Mouse (Mus musculus): ENCODE measurements around the gene Plekhj1.

Plekhj1 gene

DNA sequence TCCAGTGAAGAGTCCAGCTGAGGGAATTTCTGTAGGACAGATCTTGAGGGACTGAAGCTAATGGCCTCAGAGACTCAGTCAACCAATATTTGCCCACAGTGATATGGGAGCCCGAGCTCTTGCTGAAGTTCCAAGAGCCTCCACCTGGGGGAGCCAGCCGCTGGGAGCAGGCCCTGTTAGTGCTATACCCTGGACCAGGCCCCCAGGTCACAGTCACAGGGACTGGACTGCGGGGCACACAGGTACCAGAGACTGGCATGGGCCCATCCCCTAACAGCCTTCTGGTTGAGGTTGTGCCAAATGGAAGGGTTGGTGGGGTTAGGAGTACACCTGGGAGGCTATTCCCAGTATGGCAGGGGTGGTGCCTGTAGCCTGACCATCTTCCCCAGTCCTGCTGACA, 7.5 kb upstream of the Plekhj1 start:
- peak; percentile 76 to 81 for DNase-seq (ENCODE audit: low spot score in 2 of 2)

DNA sequence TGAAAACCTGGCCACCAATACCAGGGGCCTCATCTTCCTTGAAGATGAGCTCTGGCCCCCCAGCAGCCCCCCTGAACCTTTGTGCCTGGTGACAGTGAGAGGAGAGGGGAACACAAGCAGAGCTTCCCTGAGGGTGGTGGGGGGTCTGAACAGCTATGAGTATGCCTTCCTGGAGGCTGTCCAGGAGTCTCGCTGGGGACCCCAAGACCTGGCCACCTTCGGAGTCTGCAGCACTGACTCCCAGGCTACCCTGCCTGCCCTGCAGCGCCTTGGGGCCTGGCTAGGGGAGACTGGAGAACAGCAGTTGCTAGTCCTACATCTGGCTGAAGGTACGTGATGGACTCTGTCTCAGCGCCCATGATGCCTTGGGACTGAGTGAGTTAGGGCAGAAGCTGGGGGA, 6.9 kb upstream of the Plekhj1 start:
- no peak for DNase-seq (ENCODE audit: low spot score in 2 of 2)

DNA sequence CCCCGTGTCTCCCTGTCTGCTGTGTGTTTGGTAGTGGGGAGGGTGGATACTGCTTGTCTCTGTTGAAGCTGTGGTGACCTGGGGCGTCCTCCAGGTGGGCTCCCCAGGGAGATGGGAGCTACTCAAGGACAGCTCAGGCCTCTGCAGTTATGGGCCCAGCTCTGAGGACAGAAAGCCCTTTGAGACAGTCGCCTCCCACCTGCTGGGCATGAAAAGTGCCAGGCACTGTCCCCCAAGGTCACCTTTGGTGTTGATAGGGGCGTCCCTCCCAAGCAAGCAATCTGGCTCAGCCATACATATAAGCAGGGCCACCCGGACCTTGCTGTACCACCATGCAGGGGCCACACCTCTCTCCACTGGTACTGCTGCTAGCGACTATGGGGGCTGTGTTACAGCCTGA, 6.5 kb upstream of the Plekhj1 start, which contains the start of gene Amh:
Gene Amh (plus strand): TSS at position 328 of the 400 bp plus-strand sequence.
- DNase-seq (ENCODE audit: low spot score in 2 of 2), result no peak

DNA sequence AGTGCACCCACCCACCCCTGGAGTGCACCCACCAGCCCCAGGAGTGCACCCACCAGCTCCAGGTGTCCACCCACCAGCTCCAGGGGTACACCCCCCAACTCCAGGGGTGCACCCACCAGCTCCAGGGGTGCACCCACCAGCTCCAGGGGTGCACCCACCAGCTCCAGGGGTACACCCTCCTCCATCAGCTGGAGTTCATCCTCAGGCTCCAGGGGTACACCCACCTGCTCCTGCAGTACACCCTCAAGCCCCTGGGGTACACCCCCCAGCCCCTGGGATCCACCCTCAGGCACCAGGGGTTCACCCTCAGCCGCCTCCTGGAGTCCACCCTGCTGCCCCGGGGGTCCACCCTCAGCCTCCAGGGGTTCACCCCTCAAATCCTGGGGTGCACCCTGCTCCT, 5.9 kb upstream of the Plekhj1 start:
- DNase-seq (ENCODE audit: low spot score in 2 of 2), result no peak

DNA sequence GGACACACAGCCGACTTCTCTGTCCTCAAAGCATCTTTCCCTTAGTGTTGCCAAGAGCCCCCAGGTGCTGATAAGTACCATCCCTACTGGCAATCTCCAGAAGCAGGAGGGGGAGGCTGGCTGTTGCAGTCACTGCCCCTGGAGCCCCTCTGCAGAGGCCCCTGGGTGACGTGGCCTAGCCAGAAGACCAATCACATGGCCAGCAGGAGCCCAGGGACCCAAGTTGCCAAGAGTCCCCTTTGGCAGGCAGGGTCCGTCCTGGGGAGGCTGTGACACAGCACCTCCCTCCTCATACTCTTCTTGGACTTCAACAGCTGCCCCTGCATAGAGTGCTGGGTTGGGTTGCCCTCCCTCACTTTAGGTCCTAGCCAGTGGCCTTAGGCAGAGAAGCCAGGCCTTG, 4.6 kb upstream of the Plekhj1 start:
- DNase-seq (ENCODE audit: low spot score in 2 of 2), result no peak

DNA sequence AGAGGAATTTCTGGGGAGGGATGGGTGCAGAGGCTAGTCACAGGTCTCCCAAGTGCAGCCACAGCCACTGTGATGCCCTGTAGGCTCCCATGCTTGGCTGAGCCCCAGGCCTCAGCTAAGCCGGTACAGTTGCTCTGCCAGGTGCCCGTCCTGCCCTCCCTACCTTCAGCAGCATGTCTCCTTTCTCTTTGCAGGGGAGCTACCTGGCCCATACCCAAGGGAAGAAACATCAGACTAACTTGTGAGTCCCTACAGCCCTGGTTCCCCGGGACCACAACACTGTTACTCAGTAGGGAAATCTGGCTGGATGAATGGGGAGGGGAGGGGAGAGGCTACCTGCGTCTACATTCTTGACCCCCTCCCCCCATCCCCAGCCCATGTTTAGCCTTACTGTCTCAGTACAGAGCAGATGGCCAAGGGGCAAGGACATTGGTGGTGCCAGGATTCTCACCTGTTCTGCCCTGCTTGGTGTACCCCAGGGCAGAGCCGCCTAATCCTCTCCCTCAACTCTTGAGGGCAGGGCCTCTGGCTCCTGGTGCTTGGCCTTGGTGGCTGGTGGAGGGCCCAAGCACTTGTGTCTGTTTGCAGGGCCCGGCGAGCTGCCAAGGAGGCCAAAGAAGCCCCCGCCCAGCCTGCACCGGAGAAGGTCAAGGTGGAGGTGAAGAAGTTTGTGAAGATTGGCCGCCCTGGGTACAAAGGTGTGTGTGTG, 3.9 kb upstream of the Plekhj1 start:
- peak in 1 of 2 experiments; percentile 33 for DNase-seq (ENCODE audit: low spot score in 2 of 2)

DNA sequence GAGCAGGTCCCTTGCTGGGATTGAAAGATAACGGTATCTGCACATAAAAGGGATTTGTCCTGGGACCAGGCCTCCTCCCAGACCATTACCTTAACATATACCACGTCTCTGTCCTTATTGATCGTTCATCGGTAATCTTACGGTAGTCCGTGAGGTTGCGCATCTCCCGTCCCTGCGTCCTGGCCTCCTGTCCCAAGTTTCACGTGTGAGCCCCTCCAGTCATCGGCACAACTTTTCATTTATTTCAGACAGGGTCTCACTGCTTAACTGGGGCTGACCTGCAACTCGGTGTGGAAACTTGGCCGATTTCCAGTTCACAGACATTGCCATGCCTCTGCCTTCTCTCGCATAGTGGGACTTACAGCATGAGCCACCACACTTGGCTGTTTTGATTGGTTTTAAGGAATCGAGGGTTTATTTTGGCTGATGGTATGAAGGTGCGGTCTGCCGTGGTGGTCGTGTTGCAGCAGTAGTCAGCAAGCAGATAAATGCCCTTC, 692 bp upstream of the Plekhj1 start:
- DNase-seq (ENCODE audit: low spot score in 2 of 2), result no peak

DNA sequence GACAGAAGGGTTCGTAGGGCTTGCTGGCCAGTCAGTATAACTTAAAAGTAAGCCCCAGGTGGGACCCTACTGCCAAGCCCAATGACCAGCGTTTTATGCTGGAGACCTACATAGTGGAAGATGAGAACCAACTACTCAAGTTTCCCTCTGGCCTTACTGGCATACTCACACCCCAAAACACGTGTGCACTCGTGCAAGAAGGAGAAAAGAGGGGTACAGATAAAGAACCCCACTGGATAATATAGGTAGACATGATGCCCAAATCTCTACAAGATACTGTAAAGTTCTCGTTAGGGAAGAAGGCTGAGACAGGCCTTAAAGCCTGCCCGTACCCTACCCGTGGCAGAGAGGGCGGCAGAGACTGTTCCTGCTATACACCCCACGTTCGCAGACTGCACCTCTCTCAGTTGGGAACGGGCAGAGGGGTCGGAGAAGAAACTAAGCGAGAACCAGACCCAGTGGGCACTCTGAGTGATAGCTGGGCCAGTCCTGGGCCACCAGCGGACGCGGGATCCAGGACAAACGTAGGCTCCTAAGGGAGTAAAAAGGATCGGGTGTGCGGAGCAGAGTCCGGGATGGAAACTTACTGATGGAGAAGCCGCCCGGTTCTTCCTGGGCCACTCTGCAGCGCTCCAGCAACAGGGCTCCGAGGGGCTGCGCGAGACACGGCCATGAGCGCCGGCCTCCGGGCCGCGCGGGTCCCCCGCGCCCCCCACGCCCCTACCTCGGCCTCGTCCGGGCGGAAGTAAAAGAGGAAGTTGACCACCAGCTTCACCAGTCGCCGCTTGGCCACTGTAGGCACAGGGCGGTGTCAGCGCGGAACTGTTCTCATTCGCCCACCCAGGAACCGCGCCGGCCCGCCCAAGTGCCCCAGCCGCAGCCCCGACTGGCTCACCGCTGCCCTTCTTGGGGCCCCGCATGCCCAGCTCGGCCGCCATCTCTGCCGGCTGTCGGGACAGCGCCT, 958 bp downstream of the Plekhj1 start:
- peak; percentile 87 to 89 for DNase-seq (ENCODE audit: low spot score in 2 of 2)

DNA sequence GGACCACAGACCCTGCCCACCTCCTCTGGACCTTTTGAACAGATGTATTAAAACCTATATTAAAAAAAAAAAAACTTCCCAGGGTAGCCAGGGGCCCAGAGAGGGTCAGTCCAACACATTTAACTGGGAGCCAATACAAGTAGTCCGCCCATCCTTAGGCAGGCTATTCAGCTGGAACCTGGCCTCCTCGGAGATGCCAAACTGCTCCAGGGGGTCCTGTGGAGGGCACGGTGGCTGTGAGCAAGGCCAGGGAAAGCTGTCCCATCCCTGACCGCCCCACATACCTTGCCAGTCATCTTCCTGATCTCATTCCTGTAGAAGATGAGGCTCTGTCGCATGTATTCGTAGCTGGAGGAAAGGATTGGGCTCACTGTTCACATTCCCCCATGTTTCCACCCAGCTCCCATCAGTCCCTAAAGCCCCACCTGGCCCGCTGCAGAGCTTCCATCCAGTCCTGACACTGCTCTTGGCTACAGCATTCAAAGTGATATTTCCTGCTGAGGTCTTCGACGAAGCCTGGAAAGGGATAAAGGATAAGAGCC, 2.0 kb downstream of the Plekhj1 start:
- no peak for DNase-seq (ENCODE audit: low spot score in 2 of 2)

DNA sequence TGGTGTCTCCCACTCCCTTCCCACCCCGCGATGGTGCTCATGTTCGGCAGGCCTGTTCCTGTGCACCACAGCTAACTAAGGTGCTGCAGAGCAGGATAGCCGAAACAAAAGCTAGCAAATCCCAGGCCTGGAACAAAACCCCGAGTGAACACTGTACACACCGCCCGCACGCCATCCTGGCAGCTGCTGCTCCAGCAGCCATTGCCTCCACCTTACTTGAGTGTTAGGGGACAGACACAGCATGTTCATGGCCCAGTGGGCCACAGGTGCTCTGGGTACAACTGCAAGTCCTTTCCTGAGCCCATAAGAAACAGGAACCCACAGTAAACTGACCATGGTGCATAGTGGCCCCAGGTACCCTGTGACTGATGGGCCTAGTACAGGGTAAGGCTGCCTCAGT, 3.7 kb downstream of the Plekhj1 start:
- DNase-seq (ENCODE audit: low spot score in 2 of 2), result no peak

DNA sequence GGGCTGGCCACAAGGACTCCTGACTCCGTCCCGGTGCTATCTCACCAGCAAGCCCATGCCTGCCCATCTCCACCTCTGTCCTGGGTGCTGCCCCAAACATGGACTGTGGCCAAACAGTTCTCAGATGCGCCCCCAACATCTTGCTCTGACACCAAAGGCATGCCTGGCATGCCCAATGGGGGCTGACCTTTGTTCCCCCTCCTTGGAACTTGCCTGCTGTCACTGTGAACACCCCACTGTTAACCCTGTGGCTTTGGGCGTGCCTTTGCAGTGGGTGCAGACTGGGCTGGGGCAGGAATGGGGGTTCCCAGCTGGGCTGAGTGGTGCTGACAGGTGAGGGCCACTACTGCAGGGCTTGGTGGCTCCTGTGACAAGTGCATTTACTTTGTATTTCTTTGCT, 4.6 kb downstream of the Plekhj1 start:
- no peak for DNase-seq (ENCODE audit: low spot score in 2 of 2)

DNA sequence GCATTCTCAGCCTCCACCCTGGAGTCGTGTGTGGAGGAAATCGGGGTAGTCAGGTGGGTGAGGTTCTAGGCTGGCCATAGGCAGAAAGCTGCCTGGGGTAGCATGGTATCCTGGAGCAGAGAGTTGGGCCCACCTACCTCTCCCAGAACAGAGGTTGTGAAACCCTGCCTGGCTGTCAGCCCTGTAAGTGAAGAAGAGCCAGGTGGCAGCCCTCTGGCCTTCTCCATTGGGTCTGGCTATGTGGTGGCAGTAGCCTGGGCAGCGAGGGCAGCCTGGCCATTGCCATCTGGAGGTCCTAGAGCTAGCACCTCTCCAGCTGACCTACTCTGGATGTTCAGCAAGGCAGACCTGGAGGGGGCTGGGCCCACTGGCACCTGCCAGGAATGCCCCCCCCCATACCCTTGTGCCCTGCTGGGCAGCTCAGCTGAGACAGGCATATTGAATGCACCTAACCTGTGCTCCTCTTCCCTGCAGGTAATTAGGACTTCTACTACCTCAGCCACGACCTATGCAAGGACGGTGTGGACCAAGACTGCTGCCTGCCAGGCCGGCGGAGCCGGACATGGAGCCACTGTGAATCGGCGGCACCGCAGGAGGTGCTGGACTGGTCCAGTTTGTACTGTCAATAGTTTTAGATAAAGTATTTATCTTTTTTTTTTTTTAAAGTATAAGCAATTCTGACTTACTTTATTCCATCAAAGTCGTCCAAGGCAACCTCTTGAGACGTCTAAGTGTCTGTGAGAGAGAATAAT, 5.2 kb downstream of the Plekhj1 start:
- DNase-seq (ENCODE audit: low spot score in 2 of 2), result no peak

DNA sequence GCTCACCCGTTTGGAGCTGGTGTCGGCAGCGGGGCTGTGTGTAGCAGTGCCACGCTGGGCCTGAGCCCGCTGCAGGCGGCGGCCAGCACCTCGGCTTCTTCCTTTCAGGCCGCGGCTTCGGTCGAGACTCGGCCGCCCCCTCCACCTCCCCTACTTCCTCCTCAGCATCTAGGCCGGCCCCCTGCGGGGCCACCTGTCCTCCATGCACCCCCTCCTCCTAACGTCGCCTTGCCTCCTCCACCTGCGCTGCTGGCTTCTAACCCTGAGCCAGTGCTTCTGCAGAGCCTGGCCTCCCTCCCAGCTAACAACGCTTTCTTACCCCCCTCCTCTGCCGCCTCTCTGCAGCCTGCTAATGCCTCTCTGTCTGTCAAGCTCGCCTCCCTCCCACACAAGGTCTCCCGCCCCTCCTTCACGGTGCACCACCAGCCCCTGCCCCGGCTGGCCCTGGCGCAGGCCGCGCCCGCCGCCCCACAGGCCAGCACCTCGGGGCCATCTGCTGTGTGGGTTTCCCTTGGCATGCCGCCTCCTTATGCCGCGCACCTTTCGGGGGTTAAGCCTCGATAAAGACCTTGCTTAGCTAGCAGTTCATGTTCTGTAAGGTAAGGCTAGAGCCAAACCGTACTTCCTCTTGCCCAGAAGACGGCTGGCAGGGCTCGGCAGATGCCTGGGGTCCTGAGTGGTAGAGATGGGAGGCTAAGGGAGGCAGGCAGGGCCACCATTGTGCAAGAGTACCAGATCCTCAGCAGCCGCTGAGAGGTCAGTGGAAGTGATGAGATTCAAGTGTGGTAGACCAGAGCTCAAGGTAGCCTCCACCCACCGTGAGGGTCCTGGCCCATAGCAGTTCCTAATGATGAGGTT, 6.0 kb downstream of the Plekhj1 start:
- DNase-seq (ENCODE audit: low spot score in 2 of 2), result no peak

DNA sequence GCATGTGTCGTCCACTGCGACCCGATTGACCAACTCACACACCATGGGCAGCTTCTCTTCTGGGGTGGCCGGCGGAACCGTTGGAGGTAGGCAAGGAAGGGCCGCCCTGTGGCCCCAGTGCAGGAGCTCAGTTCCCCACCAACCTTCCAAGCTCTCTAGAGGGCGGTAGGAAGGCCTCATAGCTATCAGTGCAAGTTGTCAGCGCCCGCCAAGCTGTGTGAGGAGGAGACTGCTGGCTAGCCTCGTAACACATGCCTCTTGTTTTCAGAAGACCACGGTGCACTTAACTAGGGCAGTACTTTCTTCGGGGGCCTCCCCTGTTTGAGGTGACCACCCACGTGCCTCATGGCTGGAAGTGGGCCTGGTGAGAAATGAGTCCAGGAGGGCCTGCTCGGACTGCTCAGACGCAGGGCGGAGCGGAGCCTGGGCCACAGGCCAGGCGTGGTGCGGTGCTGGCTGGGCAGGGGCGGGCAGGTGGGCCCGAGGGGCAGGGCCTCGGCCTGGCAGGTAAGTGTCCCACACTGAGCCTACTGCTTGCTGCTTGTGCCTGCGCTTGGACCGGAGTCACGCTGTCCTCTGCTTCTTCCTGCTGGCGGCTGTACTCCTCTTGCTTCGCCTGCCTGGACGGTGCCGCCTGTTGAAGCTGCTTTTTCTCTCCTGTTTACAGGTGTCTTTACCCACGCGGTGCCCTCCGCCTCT, 6.8 kb downstream of the Plekhj1 start:
- DNase-seq (ENCODE audit: low spot score in 2 of 2), result no peak

DNA sequence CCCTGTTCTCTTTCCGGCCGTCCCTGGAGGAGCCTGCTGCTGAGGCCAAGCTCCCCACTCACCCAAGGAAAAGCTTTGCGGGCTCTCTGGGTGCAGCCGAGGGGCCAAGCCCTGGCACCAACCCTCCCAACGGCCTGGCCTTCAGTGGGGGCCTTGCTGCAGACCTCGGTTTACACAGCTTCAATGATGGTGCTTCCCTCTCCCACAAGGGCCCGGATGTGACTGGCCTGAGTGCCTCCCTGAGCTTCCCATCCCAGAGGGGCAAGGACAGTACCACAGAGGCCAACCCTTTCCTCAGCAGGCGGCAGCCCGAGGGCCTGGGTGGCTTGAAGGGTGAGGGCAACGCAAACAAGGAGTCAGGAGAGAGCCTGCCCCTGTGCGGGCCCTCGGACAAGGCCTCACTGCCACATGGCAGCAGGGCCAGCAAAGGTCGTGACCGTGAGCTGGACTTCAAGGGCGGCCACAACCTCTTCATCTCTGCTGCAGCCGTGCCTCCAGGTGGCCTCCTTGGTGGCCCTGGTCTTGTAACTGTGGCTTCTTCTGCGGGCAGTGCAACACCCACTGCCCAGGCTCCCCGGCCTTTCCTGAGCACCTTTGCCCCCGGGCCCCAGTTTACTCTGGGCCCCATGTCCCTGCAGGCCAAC, 7.5 kb downstream of the Plekhj1 start:
- no peak for DNase-seq (ENCODE audit: low spot score in 2 of 2)

DNA sequence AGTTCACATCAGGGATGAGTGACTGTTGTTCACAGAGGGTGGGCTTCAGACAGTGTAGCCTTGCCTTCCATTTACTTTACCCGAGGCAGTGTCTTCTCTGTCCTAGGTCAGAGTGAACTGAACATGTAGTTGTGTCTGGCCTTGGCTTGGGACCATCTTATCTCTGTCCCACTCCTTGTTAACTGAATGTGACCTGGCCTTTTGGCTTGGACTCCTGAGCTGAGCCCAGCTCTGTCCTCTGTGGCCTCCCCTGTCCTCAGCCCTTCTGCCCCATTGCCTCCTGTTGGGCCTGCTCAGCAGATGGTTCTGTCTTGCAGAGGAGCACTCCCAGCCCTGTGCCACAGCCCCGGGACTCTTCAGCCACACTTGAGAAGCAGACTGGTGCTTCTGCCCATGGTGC, 10.9 kb downstream of the Plekhj1 start:
- no peak for DNase-seq (ENCODE audit: low spot score in 2 of 2)

DNA sequence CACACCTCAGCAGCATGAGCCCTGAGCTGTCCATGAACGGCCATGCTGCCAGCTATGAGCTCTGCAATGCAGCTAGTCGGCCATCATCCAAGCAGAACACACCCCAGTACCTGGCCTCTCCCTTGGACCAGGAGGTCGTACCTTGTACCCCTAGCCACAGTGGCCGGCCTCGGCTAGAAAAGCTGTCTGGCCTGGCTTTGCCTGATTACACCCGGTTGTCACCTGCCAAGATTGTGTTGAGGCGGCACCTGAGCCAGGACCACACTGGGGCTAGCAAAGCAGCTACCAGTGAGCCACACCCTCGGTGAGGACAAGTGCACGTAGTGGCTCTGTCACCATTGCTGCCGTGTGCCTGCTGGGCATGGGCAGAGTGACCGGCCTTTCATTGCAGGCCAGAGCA, 12.5 kb downstream of the Plekhj1 start:
- DNase-seq (ENCODE audit: low spot score in 2 of 2), result no peak

DNA sequence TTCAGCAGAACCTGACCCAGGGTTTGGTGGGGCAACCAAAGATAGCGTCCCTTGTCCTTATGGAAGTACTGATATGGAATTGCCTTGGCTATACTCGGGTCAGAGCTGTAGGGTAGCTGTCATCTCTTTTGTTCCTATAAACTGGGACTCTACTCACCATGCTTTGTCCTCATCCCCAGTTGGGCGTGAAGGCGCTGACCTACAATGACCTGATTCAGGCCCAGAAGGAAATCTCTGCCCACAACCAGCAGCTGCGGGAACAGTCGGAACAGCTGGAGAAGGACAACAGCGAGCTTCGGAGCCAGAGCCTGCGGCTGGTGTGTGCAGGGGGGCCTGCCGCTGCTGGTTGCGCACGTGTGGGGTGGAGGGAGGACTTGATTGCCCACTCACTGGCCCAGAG, 13.6 kb downstream of the Plekhj1 start:
- DNase-seq (ENCODE audit: low spot score in 2 of 2), result peak in 1 of 2 experiments; percentile 28

DNA sequence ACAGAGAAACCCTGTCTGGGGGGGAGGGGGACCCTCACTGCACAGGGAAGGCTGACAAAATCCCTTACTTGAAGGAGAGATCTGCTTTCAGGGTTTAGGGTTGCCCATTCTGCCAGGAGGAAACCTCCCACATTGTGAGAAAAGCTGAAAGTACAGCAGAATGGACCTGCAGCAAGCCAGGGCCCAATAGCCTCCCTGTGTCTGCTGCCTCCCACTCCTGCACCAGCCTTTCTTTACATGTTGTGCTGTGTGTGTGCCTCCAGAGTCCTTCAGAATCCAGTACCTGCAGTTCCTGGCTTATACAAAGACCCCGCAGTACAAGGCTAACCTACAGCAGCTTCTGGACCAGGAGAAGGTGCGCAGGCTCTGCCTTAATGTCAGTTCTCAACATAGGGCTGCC, 14.1 kb downstream of the Plekhj1 start:
- DNase-seq (ENCODE audit: low spot score in 2 of 2), result no peak

DNA sequence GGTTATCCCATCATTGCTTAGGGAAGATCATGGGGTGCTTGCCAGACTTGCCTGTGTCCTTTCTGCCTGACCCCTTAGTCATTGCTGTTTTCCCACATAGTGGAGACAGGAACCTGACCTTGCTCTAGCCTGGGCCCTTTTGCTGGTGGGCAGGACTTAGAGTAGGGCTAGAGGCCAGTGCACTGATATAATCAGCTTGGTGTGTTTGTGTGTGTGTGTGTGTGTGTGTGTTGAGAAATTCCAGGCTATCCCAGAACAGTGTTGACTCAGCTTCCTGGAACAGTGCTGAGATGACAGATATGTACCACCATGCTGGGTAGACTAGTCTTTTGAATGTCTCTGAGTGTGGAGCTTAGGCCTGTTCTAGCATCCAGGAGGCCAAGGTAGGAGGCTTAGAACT, 18.9 kb downstream of the Plekhj1 start:
- no peak for DNase-seq (ENCODE audit: low spot score in 2 of 2)
